Mouse (Mus musculus) heart, postnatal 14 days (tissue): ENCODE results near the gene Mab21l2. TPM values are rescaled to one million over a fixed set of nuclear protein-coding genes. Genes with fewer than 3 reads are reported as not detected.

Experiments used
- DNase-seq, 2 experiments: peaks; one replicate each; pipeline ENCODE4 v3.0.0; 2021 to 2022
- intact Hi-C: fragments of 180-260 bp; cut with DNase I; formaldehyde crosslinking; loops from one replicate; pipeline ENCODE4 v1.15.1; 2025
- total RNA-seq, 2 experiments: library from RNA; stranded (reverse); gene quantifications; 2 replicates each; pipeline ENCODE4 v1.2.3; 2021

The Mab21l2 gene
- total RNA-seq, 2 experiments from 2014 or later = 0.12 to 0.14 TPM

GRCm38 (mm10) chr3:86541074-86541614 is 7.3 kb downstream of the Mab21l2 start:
- intact Hi-C loops = no loop called here
- DNase-seq = no peak

- intact Hi-C loops = no loop called here
- no peak for DNase-seq
Measured at GRCm38 (mm10) chr3:86539555-86540168, 8.8 kb downstream of the Mab21l2 start.

- intact Hi-C loops = no loop called here
- DNase-seq = no peak
Measured at GRCm38 (mm10) chr3:86538645-86539554, 9.5 kb downstream of the Mab21l2 start.

- DNase-seq = no peak
- intact Hi-C loops = no loop called here
Measured at GRCm38 (mm10) chr3:86536751-86537150, 11.7 kb downstream of the Mab21l2 start.

- DNase-seq = no peak
- intact Hi-C loops = no loop called here
Measured at GRCm38 (mm10) chr3:86531531-86532269, 16.7 kb downstream of the Mab21l2 start.

GRCm38 (mm10) chr3:86522880-86523505 is 25.4 kb downstream of the Mab21l2 start:
- no peak for DNase-seq
- intact Hi-C loops = no loop called here

- DNase-seq = no peak
- intact Hi-C loops = no loop called here
Measured at GRCm38 (mm10) chr3:86518506-86519109, 29.8 kb downstream of the Mab21l2 start.

GRCm38 (mm10) chr3:86500586-86500985 is 47.8 kb downstream of the Mab21l2 start:
- no peak for DNase-seq
- intact Hi-C loops = no loop called here
